Mouse (Mus musculus): Measurements from ENCODE around the gene Teddm1a. TPM values are rescaled to one million over a fixed set of nuclear protein-coding genes. Genes with fewer than 3 reads are reported as not detected.
A peak's percentile ranks its signal among the peaks of the same experiment; 100 is the strongest.
"Not testable (repeated sequence)": the region's sequence is repeated elsewhere in the genome, so short reads cannot be mapped to it uniquely, and the experiment has no call there.

The Teddm1a gene
- polyA plus RNA-seq (2017; shearing (Covaris generic)), result under 1 TPM in 1 of 2 experiments, not detected in 1; 0.48 TPM

DNA sequence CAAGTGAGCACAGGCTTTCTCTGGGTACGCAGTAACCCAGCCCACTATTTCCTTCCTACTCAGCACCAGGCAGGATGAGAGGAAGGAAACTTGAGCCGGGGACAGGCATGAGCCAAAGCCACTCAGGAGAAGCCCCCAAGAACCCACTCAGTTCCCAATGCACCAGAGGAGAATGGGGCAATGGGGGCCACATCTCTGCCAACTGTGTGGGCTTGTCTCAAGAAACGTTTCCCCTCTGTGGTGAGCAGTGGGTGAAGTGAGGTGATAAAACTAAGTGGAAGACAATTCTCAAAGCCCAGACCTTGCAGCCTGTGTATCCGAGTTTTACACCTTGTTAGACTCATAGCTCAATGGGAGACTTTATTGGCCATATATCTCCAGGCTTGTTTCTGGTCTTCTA, at the start of gene Teddm1a:
Gene Teddm1a (plus strand): TSS at position 301 of the 400 bp plus-strand sequence.
- ATAC-seq, result no peak

GRCm38 (mm10) chr1:153842121-153842740, 49.3 kb upstream of the Teddm1a start:
- ATAC-seq, result no peak

DNA sequence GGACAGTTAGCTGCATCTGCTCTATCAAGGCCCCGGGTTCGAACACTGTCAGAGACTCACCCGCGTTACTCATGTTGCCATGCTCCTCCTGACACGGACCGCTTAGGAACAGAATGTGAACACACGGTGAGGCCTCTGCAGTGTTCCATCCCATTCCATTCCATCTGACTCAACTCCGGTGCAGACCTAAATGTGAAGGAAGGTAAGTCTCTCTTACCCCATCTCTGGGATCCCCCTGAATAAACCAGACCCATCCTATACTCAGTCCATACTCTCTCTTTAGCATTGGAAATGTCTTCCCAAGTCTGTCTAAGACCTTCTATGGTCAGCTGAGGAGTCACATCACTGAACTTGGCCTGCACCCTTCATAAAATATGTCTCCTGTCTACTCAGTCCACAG, 47.5 kb upstream of the Teddm1a start, which contains the start of gene Rgsl1:
Gene Rgsl1 (minus strand): TSS at position 101 of the 400 bp plus-strand sequence.
- ATAC-seq, result no peak

DNA sequence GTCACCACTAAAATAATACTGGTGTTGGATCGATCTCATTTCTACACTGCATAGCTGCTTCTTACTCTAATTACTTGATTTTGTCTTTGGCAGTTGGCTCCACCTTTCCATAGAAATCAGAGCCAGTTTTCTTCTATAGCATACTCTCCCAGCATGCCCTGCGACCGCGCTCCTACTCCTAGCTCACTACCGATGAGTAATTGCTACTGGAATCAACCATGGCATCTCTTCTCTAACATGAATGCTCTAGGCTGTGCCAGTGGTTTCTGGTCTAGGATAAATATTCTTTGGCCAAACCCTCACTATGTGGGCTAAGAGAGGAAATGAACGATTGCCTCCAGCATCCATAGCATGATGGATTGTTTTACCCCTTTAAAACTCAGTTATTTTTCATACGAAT, 45.1 kb upstream of the Teddm1a start:
- ATAC-seq, result no peak

- peak; percentile 74 for ATAC-seq
Measured at GRCm38 (mm10) chr1:153846867-153847266, 44.7 kb upstream of the Teddm1a start.

DNA sequence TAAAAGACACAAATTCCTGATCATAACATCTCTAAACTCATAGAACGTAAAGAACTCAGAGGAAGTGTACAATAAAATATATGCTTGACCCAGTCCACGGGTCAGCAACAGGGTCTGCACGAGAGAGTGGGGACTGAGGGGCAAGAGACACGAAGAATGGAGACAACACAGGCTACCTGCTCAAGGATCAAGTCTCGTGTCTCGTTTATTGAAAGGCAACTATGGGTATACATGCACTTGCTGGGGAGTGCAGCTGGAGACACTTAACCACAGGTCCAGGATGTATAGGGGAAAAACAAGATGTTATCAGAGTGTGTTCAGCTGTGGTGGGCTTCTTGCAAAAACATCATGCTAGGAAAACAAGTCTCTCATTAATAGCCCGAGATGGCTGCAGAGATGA, 38.8 kb upstream of the Teddm1a start:
- ATAC-seq, result not testable (repeated sequence)

- ATAC-seq, result no peak
Measured at GRCm38 (mm10) chr1:153855946-153856345, 35.6 kb upstream of the Teddm1a start.

- no peak for ATAC-seq
Measured at GRCm38 (mm10) chr1:153874045-153874444, 17.5 kb upstream of the Teddm1a start, which contains the start of gene Teddm1b. Gene Teddm1b, plus strand, starts transcription at chr1:153874345.

DNA sequence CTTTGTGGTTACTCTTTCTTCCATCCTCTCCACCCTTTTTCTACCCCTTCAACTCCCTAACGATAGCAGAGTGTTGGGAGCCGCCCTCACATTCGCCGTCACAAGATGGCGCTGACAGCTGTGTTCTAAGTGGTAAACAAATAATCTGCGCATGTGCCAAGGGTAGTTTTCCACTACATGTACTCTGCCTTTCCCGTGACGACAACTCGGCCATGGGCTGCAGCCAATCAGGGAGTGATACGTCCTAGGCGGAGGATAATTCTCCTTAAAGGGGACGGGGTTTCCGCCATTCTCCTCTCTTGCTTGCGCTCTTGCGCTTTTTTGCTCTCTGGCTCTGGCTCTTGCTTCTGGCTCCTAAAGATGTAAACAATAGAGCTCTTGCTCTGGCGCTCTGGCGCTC, 11.2 kb upstream of the Teddm1a start:
- not testable (repeated sequence) for ATAC-seq

DNA sequence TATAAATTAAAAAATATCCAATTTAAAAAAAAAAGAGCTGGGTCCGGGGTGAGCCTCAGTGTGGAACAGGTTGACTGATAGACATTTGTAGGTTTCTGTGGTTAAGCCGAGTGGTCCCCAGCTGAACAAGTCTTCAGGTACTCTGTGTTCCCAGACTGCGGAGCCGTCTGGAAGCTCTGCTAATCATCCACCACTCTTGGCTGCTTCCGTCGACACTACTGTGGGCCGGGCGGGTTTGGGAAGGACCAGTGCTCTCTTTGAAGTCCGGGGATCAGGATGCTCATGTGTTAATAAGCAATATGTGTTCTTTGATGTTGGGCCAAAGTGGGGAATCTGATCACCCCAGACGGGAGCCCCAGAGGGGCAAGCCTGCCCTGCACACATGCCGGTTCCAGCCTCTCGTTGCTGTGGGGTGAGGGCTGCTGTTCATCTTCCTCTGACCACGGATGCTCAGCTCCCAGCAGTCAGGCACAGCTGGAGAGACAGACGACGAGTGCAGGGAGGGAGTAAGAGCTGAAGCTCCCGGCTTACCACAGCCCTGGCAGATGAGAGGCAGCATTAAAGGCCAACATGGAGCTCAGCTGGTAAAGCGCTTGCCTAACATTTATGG, 5.4 kb upstream of the Teddm1a start:
- no peak for ATAC-seq

DNA sequence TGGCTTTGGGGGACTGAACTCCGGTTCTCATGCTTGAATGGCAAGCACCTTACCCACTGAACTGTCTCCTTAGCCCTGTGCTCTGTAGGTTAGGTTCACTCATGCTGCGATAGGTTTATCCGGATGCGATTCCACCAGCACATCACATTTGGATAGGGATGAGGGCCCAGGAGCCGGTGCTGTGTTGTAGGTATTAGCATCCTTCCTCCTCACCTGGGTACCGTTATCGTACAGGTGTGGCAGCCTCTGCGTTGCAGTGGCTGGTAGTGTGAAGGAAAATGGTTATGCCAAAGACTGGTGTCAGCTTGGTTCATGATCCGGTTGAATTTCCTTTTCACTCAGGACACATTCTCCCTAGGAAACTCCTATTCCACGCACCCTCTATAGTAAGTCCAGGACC, 1.4 kb upstream of the Teddm1a start:
- no peak for ATAC-seq

GRCm38 (mm10) chr1:153893746-153894145, 2.2 kb downstream of the Teddm1a start:
- ATAC-seq, result no peak

DNA sequence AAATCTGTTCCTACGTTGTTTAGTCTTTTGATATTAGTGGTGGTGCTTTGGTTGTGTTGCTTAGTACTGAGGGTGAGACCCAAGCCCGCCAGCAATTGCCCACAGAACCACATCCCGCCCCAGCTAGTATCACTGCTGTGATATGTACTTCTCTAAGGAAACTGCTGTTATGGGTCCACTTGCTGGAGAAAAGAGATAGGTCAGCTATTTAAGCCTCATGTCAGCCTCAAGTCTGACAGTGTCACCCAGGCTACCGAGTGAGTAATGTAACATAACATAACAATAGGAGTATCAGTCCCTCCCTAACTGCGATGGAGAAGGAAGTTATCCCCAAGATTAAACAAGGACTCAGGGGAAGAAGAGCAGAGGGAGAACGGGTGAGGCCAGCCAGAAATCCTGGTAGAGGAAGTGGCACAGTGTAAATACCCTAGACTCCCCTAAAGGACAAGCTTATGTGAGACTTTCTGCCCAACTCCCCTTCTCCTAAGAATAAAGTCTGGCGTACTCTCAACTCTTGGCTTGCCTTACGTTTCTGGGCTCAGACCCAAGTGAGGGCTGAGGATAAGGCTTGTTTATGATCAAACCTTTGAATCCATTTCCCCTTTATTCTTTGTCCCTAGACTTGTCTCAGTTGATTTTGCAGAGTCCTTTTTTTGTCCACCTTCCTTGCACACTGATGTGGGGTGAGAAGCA, 2.8 kb downstream of the Teddm1a start:
- no peak for ATAC-seq

DNA sequence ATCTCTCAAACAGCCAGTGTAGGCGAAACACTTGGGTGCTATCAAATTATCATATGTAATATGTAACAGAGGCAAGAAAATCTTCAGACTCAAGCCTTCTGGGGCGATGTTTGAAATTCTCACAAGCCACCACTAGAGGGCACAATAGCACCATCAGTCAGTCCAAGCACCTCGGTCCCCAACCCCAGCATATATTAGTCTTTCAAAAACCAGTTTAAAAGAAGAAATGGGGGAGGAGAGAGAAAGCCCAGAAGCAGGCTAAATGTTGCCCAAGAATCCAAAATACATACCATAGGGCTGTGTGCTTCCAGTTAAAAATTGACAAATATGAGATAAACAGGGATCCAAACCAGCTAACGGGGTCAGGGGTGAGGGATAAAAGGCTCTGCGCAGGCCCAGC, 3.4 kb downstream of the Teddm1a start:
- peak; percentile 17 for ATAC-seq

GRCm38 (mm10) chr1:153897196-153897595, 5.7 kb downstream of the Teddm1a start:
- ATAC-seq, result no peak

GRCm38 (mm10) chr1:153898989-153899730, 7.6 kb downstream of the Teddm1a start:
- no peak for ATAC-seq

GRCm38 (mm10) chr1:153899731-153900380, 8.3 kb downstream of the Teddm1a start, which contains the start of the genes Glul and Teddm2:
Gene Glul, plus strand, starts transcription at chr1:153899944.
Gene Teddm2, minus strand, starts transcription at chr1:153900228.
- peak; percentile 93 for ATAC-seq

GRCm38 (mm10) chr1:153900381-153900780, 8.8 kb downstream of the Teddm1a start:
- peak; percentile 2 for ATAC-seq

DNA sequence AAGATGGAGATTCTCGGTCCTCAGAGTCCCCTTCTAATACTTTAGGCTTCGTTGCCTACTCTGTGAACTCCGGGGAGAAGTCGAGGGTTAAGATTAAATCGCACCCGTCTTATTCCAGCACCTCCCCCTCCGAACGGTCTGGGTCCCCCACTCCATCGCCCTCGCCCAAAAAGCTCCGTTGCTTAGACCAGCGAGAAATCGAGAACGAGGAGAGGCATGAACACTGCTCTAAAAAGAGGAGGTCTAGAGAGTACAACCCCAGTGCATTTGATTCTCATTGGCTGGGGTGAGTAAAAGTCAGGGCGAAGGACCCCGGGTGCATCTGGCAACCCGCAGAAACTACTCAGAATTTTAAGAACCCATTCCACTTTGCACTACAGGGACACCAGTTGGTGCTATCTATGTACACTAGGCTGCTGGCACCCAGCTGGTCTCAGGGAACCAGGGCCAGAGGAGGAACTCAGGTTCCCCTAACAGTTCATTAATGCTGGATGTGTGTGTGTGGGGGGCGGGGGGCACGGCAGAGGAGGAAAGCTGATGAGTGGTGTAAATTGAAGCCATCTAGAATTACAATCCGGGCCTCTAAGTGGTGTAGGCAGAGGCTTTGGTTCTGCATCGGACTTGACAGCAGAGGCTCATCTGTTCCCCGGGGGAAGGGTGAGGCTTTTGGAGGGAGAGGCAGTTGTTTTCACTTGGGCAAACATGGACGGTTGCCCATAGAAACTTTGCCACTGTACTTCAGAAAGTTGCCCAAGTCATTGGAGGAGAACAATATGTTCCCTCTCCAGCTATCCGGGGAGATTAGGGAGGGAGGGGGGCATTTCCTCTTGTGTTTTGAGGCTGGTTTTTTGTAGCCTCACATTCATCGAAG, 9.6 kb downstream of the Teddm1a start:
- no peak for ATAC-seq

- no peak for ATAC-seq
Measured at GRCm38 (mm10) chr1:153903006-153903405, 11.5 kb downstream of the Teddm1a start.

- ATAC-seq, result no peak
Measured at GRCm38 (mm10) chr1:153904236-153904635, 12.7 kb downstream of the Teddm1a start.
